In genomic region chr1:130710283-130711080, GRCm38 (mm10) we compare ENCODE assay signal across 23 mouse cellular contexts. TPM values are rescaled to one million over a fixed set of nuclear protein-coding genes. Genes with fewer than 3 reads are reported as not detected.
DNase-seq lines count a peak whose midpoint lies in the region; ATAC-seq and TF ChIP-seq lines count a peak whose summit lies in the region.
"Had no signal": no experiment of that assay in that cellular context is flagged by ENCODE, and none has a peak within 500 bp of the region (broad histone marks: within the 10 kb centered on the region; RNA-seq: fewer than 3 reads in every experiment).

No protein-coding gene starts in this region.

- 0 out of 2 replicates have a peak, but pooled peaks cover 2% of the 10 kb centered on the region for H3K79me2 ChIP-seq in heart, adult 2 months (replicated peaks; ENCODE audit: control insufficient read depth, insufficient read depth, low read length)

- no peaks in the 10 kb centered on the region for H3K9me3 ChIP-seq in heart, embryonic 12.5 days (replicated peaks)
- H3K9me3 ChIP-seq in intestine, embryonic 14.5 days (ENCODE audit: control insufficient read depth, low read length), result no peaks in the 10 kb centered on the region
- H3K9me3 ChIP-seq in intestine, embryonic 16.5 days (ENCODE audit: control insufficient read depth, low read length), result no peaks in the 10 kb centered on the region
- H3K9me3 ChIP-seq: embryonic facial prominence, embryonic 10.5 days; forebrain, embryonic 13.5 days; G1E had no signal

- 72% methylated on average over 22 of the region's 22 CpGs for WGBS in heart, adult 2 months
- WGBS in heart, embryonic 12.5 days, result 79% methylated on average over 22 of the region's 22 CpGs
- 90% methylated on average over 22 of the region's 22 CpGs for WGBS in intestine, embryonic 14.5 days
- 92% methylated on average over 22 of the region's 22 CpGs for WGBS in intestine, embryonic 16.5 days

- intact Hi-C loops in heart, adult 2 months (cut with DNase I), result loop anchor here (10.0 kb wide), 1 partner anchor 384 kb away; the partner anchor contains the start of gene Mapkapk2
- intact Hi-C loops in left cerebral cortex, postnatal 36 days (cut with DNase I), result no loop called here

- TF ChIP-seq CTCF in heart, adult 2 months (IDR thresholded peaks at IDR 0.05), result no peak

- ATAC-seq in heart, embryonic 12.5 days (ENCODE audit: insufficient number of reproducible peaks, low FRiP score), result no peak
- ATAC-seq in intestine, embryonic 14.5 days (replicated peaks; ENCODE audit: low FRiP score, low TSS enrichment, low read depth), result no peak
- ATAC-seq in intestine, embryonic 16.5 days, result no peak
- ATAC-seq: forebrain, embryonic 13.5 days; forebrain, postnatal 0 days; intestine, postnatal 0 days had no signal

- H3K27me3 ChIP-seq in heart, adult 2 months (ENCODE audit: control insufficient read depth, insufficient read depth, low read length), result no peaks in the 10 kb centered on the region
- H3K27me3 ChIP-seq in heart, embryonic 12.5 days (replicated peaks), result 0 out of 2 replicates have a peak, but pooled peaks cover 5% of the 10 kb centered on the region
- no peaks in the 10 kb centered on the region for H3K27me3 ChIP-seq in intestine, embryonic 14.5 days (replicated peaks; ENCODE audit: control insufficient read depth, insufficient read depth, low read length)
- H3K27me3 ChIP-seq in intestine, embryonic 16.5 days (replicated peaks; ENCODE audit: control insufficient read depth, insufficient read depth, low read length), result no peaks in the 10 kb centered on the region
- H3K27me3 ChIP-seq: forebrain, embryonic 13.5 days had no signal

- TF ChIP-seq EP300 in heart, adult 2 months (IDR thresholded peaks at IDR 0.05; ENCODE audit: insufficient read depth, low read depth, low read length), result peak; percentile 87

- peaks cover 3% of the 10 kb centered on the region for H3K4me1 ChIP-seq in heart, adult 2 months (ENCODE audit: control insufficient read depth, insufficient read depth, low read length)
- peaks cover 11% of the 10 kb centered on the region for H3K4me1 ChIP-seq in heart, embryonic 12.5 days (replicated peaks)
- no peaks in the 10 kb centered on the region for H3K4me1 ChIP-seq in intestine, embryonic 14.5 days (replicated peaks; ENCODE audit: control insufficient read depth, insufficient read depth, low read length)
- H3K4me1 ChIP-seq in intestine, embryonic 16.5 days (ENCODE audit: control insufficient read depth, insufficient read depth, low read length), result peaks cover 10% of the 10 kb centered on the region
- H3K4me1 ChIP-seq: forebrain, embryonic 13.5 days had no signal

- DNase-seq in heart, adult 2 months, result peak in 1 of 2 experiments; percentile 35
- peak; percentile 45 for DNase-seq in intestine, embryonic 14.5 days (ENCODE audit: low spot score)
- peak; percentile 7 for DNase-seq in ES-CJ7 (ENCODE audit: low read depth, low spot score)
- peak; percentile 25 for DNase-seq in ZHBTc4 (ENCODE audit: low read depth, low spot score)
- DNase-seq in left cerebral cortex, postnatal 36 days (ENCODE audit: low spot score in 2 of 2), result no peak
- DNase-seq: adrenal gland, adult 2 months; adrenal gland, postnatal 36 days; cerebellum, adult 2 months; cerebellum, postnatal 10 days; forebrain, postnatal 0 days; gastrocnemius, postnatal 14 days; kidney, adult 8-10 months had no signal

- no peak overlapping the region for H3K4me2 ChIP-seq in heart, embryonic 12.5 days
- no peak overlapping the region for H3K4me2 ChIP-seq in intestine, embryonic 14.5 days (ENCODE audit: low read length)
- H3K4me2 ChIP-seq in intestine, embryonic 16.5 days (ENCODE audit: low read depth, low read length), result no peak overlapping the region
- H3K4me2 ChIP-seq: forebrain, embryonic 13.5 days; hindbrain, embryonic 14.5 days had no signal

- H3K36me3 ChIP-seq in heart, adult 2 months (ENCODE audit: control insufficient read depth, insufficient read depth, low read length), result peaks cover 52% of the 10 kb centered on the region
- H3K36me3 ChIP-seq in heart, embryonic 12.5 days, result peaks cover 26% of the 10 kb centered on the region
- peaks cover 16% of the 10 kb centered on the region; the same call in 1 of the 2 replicates for H3K36me3 ChIP-seq in intestine, embryonic 14.5 days (ENCODE audit: control insufficient read depth, insufficient read depth, low read length)
- H3K36me3 ChIP-seq in intestine, embryonic 16.5 days (ENCODE audit: control insufficient read depth, insufficient read depth, low read length), result peaks cover 9% of the 10 kb centered on the region; the same call in 1 of the 2 replicates
- H3K36me3 ChIP-seq: embryonic facial prominence, embryonic 10.5 days had no signal

- H3K27ac ChIP-seq in heart, adult 2 months, result peak overlapping the region; percentile 72
- no peak overlapping the region for H3K27ac ChIP-seq in heart, embryonic 12.5 days (ENCODE audit: poor library complexity, severe bottlenecking)
- no peak overlapping the region for H3K27ac ChIP-seq in intestine, embryonic 14.5 days (ENCODE audit: low read depth)
- no peak overlapping the region for H3K27ac ChIP-seq in intestine, embryonic 16.5 days (ENCODE audit: low read length)
- H3K27ac ChIP-seq: embryonic facial prominence, embryonic 10.5 days; forebrain, embryonic 13.5 days; hindbrain, embryonic 14.5 days had no signal

- H3K4me3 ChIP-seq in heart, adult 2 months, result no peak overlapping the region
- no peak overlapping the region for H3K4me3 ChIP-seq in heart, embryonic 12.5 days
- no peak overlapping the region for H3K4me3 ChIP-seq in intestine, embryonic 14.5 days (ENCODE audit: low read depth, low read length)
- H3K4me3 ChIP-seq in intestine, embryonic 16.5 days (ENCODE audit: low read length), result no peak overlapping the region
- H3K4me3 ChIP-seq: embryonic facial prominence, embryonic 10.5 days; forebrain, embryonic 13.5 days had no signal

- TF ChIP-seq POLR2A in heart, adult 2 months (IDR thresholded peaks at IDR 0.05; ENCODE audit: insufficient read depth, low read depth, low read length), result no peak

- H3K9ac ChIP-seq in heart, adult 2 months (ENCODE audit: low read depth, low read length), result peak overlapping the region; percentile 20; the same call in 1 of the 2 replicates
- no peak overlapping the region for H3K9ac ChIP-seq in heart, embryonic 12.5 days
- H3K9ac ChIP-seq in intestine, embryonic 14.5 days (ENCODE audit: low read length), result no peak overlapping the region
- H3K9ac ChIP-seq in intestine, embryonic 16.5 days (ENCODE audit: low read depth, low read length), result no peak overlapping the region
- H3K9ac ChIP-seq: forebrain, embryonic 13.5 days; forebrain, postnatal 0 days; hindbrain, embryonic 14.5 days had no signal

RNA-seq across cellular contexts. Expression of gene Gm29427, which starts 5.1 kb away (rescaled TPM):
- total RNA-seq in heart, adult 2 months (2021), result under 1 TPM; 0.14 to 0.16 TPM
- 0.14 and 0.32 TPM in 2 replicates for polyA plus RNA-seq in heart, adult 2 months (2012; rRNA removed)
- polyA plus RNA-seq in heart, embryonic 12.5 days (2016; fragmentation: Nextera tagmentation; extraction: Ambion mirVana), result not detected in 2 replicates
- polyA plus RNA-seq in intestine, embryonic 14.5 days (2014; fragmentation: Nextera tagmentation; extraction: Ambion mirVana), result 0.23 TPM in 1 of 2 replicates, not detected in the other
- 0.07 TPM in 1 of 2 replicates, not detected in the other for polyA plus RNA-seq in intestine, embryonic 16.5 days (2015; fragmentation: Nextera tagmentation; extraction: Ambion mirVana)
- total RNA-seq in left cerebral cortex, postnatal 36 days (2021), result not detected
- total RNA-seq: adrenal gland, adult 2 months; adrenal gland, postnatal 36 days; gastrocnemius, adult 18-20 months; hematopoietic stem cell, adult 5-6 weeks had no signal
- polyA plus RNA-seq: adrenal gland, adult 2 months; cerebellum, adult 2 months; embryonic facial prominence, embryonic 10.5 days; embryonic facial prominence, embryonic 14.5 days; forebrain, embryonic 13.5 days; forebrain, postnatal 0 days; G1E; heart, embryonic 14.5 days; hindbrain, embryonic 14.5 days had no signal

RNA-seq across cellular contexts. Expression of gene Yod1, which starts 6.6 kb away (rescaled TPM):
- 1 to 10 TPM; 3.7 to 4.9 TPM for total RNA-seq in heart, adult 2 months (2021)
- polyA plus RNA-seq in heart, adult 2 months (2012; rRNA removed), result 1.2 and 2.2 TPM in 2 replicates
- 8.8 and 9.9 TPM in 2 replicates for polyA plus RNA-seq in heart, embryonic 12.5 days (2016; fragmentation: Nextera tagmentation; extraction: Ambion mirVana)
- polyA plus RNA-seq in intestine, embryonic 14.5 days (2014; fragmentation: Nextera tagmentation; extraction: Ambion mirVana), result 7.5 and 8.1 TPM in 2 replicates
- 8.5 and 9.9 TPM in 2 replicates for polyA plus RNA-seq in intestine, embryonic 16.5 days (2015; fragmentation: Nextera tagmentation; extraction: Ambion mirVana)
- 10 to 100 TPM; 15.0 to 18.0 TPM for total RNA-seq in left cerebral cortex, postnatal 36 days (2021)

RNA-seq across cellular contexts. Expression of gene Pfkfb2, which starts 18.6 kb away (rescaled TPM):
- 10 to 100 TPM; 82.5 to 96.6 TPM for total RNA-seq in heart, adult 2 months (2021)
- 31.9 and 58.5 TPM in 2 replicates for polyA plus RNA-seq in heart, adult 2 months (2012; rRNA removed)
- polyA plus RNA-seq in heart, embryonic 12.5 days (2016; fragmentation: Nextera tagmentation; extraction: Ambion mirVana), result 8.4 and 9.0 TPM in 2 replicates
- polyA plus RNA-seq in intestine, embryonic 14.5 days (2014; fragmentation: Nextera tagmentation; extraction: Ambion mirVana), result 9.4 and 9.8 TPM in 2 replicates
- polyA plus RNA-seq in intestine, embryonic 16.5 days (2015; fragmentation: Nextera tagmentation; extraction: Ambion mirVana), result 12.1 and 12.4 TPM in 2 replicates
- 10 to 100 TPM; 39.3 to 43.8 TPM for total RNA-seq in left cerebral cortex, postnatal 36 days (2021)

RNA-seq across cellular contexts. Expression of gene AA986860, which starts 21.3 kb away (rescaled TPM):
- under 1 TPM; 0.43 to 0.47 TPM for total RNA-seq in heart, adult 2 months (2021)
- polyA plus RNA-seq in heart, adult 2 months (2012; rRNA removed), result 0.41 and 0.82 TPM in 2 replicates
- 0.68 and 0.82 TPM in 2 replicates for polyA plus RNA-seq in heart, embryonic 12.5 days (2016; fragmentation: Nextera tagmentation; extraction: Ambion mirVana)
- polyA plus RNA-seq in intestine, embryonic 14.5 days (2014; fragmentation: Nextera tagmentation; extraction: Ambion mirVana), result 55.7 and 61.4 TPM in 2 replicates
- 74.7 and 81.2 TPM in 2 replicates for polyA plus RNA-seq in intestine, embryonic 16.5 days (2015; fragmentation: Nextera tagmentation; extraction: Ambion mirVana)
- total RNA-seq in left cerebral cortex, postnatal 36 days (2021), result 1 to 10 TPM; 2.0 to 2.1 TPM

RNA-seq across cellular contexts. Expression of gene C4bp, which starts 49.0 kb away (rescaled TPM):
- total RNA-seq in heart, adult 2 months (2021), result not detected
- not detected in 2 replicates for polyA plus RNA-seq in heart, adult 2 months (2012; rRNA removed)
- not detected in 2 replicates for polyA plus RNA-seq in heart, embryonic 12.5 days (2016; fragmentation: Nextera tagmentation; extraction: Ambion mirVana)
- 2.2 and 3.5 TPM in 2 replicates for polyA plus RNA-seq in intestine, embryonic 14.5 days (2014; fragmentation: Nextera tagmentation; extraction: Ambion mirVana)
- polyA plus RNA-seq in intestine, embryonic 16.5 days (2015; fragmentation: Nextera tagmentation; extraction: Ambion mirVana), result 3.4 and 4.1 TPM in 2 replicates
- total RNA-seq in left cerebral cortex, postnatal 36 days (2021), result not detected
- total RNA-seq: forebrain, postnatal 0 days; gastrocnemius, postnatal 14 days; hematopoietic stem cell, adult 5-6 weeks had no signal
- polyA plus RNA-seq: cerebellum, adult 2 months; embryonic facial prominence, embryonic 10.5 days; embryonic facial prominence, embryonic 14.5 days; forebrain, embryonic 13.5 days; forebrain, postnatal 0 days; G1E; heart, embryonic 14.5 days; hindbrain, embryonic 14.5 days had no signal

Comparison
In these comparisons a context has a peak if more than half of its experiments do, and no peak if none do; other contexts are left out.
1. DNase-seq: peak in intestine, embryonic 14.5 days (single experiment), ES-CJ7 (single experiment) and ZHBTc4 (single experiment); none in left cerebral cortex, postnatal 36 days (0 of 2).